Mouse (Mus musculus) neural tube, embryonic 15.5 days (tissue): Measurements from ENCODE around the gene Ccs. TPM values are rescaled to one million over a fixed set of nuclear protein-coding genes. Genes with fewer than 3 reads are reported as not detected.
"Not testable (repeated sequence)": the region's sequence is repeated elsewhere in the genome, so short reads cannot be mapped to it uniquely, and the experiment has no call there.

Experiments
- ATAC-seq: fragments of 200-750 bp; cut with Nextera tagmentation; 2 replicates; pipeline ENCODE4 v1.8.0; 2017; ENCODE audit warnings: mild to moderate bottlenecking, moderate TSS enrichment, moderate library complexity; ENCODE audit not compliant: low FRiP score
- H3K27ac ChIP-seq: fragments of 300-500 bp; sonication (generic); replicated peaks from 2 replicates; pipeline ENCODE4 v1.5.1; 2015; ENCODE audit warnings: mild to moderate bottlenecking, inconsistent platforms
- H3K27me3 ChIP-seq: fragments of 300-500 bp; sonication (generic); replicated peaks from 2 replicates; pipeline ENCODE4 v1.6.1; 2015; ENCODE audit warnings: inconsistent platforms
- H3K36me3 ChIP-seq: fragments of 300-500 bp; sonication (generic); 2 replicates; pipeline ENCODE4 v1.6.1; 2015; ENCODE audit warnings: inconsistent platforms
- H3K4me1 ChIP-seq: fragments of 300-500 bp; sonication (generic); 2 replicates; pipeline ENCODE4 v1.6.1; 2015; ENCODE audit warnings: inconsistent platforms
- H3K4me2 ChIP-seq: fragments of 300-500 bp; sonication (generic); 2 replicates; pipeline ENCODE4 v1.6.1; 2015; ENCODE audit warnings: inconsistent platforms, mild to moderate bottlenecking, moderate library complexity
- H3K4me3 ChIP-seq: fragments of 300-500 bp; sonication (generic); replicated peaks from 2 replicates; pipeline ENCODE4 v1.5.1; 2015; ENCODE audit warnings: mild to moderate bottlenecking, inconsistent platforms
- H3K9ac ChIP-seq: fragments of 300-500 bp; sonication (generic); replicated peaks from 2 replicates; pipeline ENCODE4 v1.6.1; 2015; ENCODE audit warnings: mild to moderate bottlenecking, inconsistent platforms
- H3K9me3 ChIP-seq: fragments of 300-500 bp; sonication (generic); replicated peaks from 2 replicates; pipeline ENCODE4 v1.6.1; 2016; ENCODE audit warnings: inconsistent platforms
- WGBS: fragments of 180-500 bp; shearing (Covaris S2); methylation state at CpG from one replicate; pipeline ENCODE4 v1.1.7; 2015; ENCODE audit warnings: mixed read lengths; 5-methylcytosine and 5-hydroxymethylcytosine counted together
- polyA plus RNA-seq: library from polyadenylated mRNA; unstranded; fragments of >200 nt; fragmentation: Nextera tagmentation; extraction: Ambion mirVana; gene quantifications from 2 replicates; pipeline ENCODE4 v1.2.1, GENCODE M21; 2015

Gene Ccs
- polyA plus RNA-seq, 1 experiment from 2014 or later, result 42.4 TPM

DNA sequence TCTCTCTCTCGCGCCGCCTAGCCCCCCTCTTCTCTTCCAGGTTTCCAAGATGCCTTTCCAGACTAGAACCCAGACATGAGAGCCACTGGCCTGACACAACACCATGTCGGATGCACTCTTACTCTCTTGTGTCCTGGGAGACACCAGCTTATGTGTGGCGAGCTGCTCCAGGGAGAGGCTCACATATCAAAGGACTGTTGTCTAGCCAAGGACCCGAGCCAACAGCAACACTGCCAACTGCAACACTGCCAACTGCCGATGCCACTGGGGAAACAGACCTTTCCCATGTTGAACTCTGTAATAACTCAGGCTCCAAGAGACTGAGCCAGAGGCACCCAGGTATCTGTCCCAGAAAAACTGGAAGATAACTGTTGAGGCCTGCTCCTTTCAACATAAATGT, 10.0 kb downstream of the Ccs start:
- Histone ChIP-seq H3K9ac (no peak overlapping the region), H3K4me1 (0 out of 2 replicates have a peak, but pooled peaks cover 7% of the 10 kb centered on the region), H3K27ac (no peak overlapping the region), H3K36me3 (peaks cover 20% of the 10 kb centered on the region), H3K4me2 (no peak overlapping the region), H3K27me3 (no peaks in the 10 kb centered on the region), H3K9me3 (no peaks in the 10 kb centered on the region), H3K4me3 (no peak overlapping the region)
- WGBS, result 58% methylated on average over 7 of the region's 7 CpGs
- no peak for ATAC-seq

GRCm38 (mm10) chr19:4828444-4829114, 10.6 kb downstream of the Ccs start:
- no peak for ATAC-seq
- H3K4me1 ChIP-seq, result 0 out of 2 replicates have a peak, but pooled peaks cover 7% of the 10 kb centered on the region
- H3K9ac ChIP-seq, result no peak overlapping the region
- H3K27ac ChIP-seq, result no peak overlapping the region
- no peak overlapping the region for H3K4me3 ChIP-seq
- 61% methylated on average over 16 of the region's 16 CpGs for WGBS
- no peaks in the 10 kb centered on the region for H3K27me3 ChIP-seq
- H3K36me3 ChIP-seq, result peaks cover 17% of the 10 kb centered on the region
- H3K9me3 ChIP-seq, result no peaks in the 10 kb centered on the region
- H3K4me2 ChIP-seq, result no peak overlapping the region

- H3K27ac ChIP-seq, result no peak overlapping the region
- no peak overlapping the region for H3K4me2 ChIP-seq
- 73% methylated on average over 5 of the region's 5 CpGs for WGBS
- H3K36me3 ChIP-seq, result peaks cover 5% of the 10 kb centered on the region
- no peak overlapping the region for H3K9ac ChIP-seq
- ATAC-seq, result peak; percentile 45; the same call in 1 of the 2 replicates
- no peaks in the 10 kb centered on the region for H3K4me1 ChIP-seq
- no peak overlapping the region for H3K4me3 ChIP-seq
- H3K9me3 ChIP-seq, result no peaks in the 10 kb centered on the region
- no peaks in the 10 kb centered on the region for H3K27me3 ChIP-seq
Measured at GRCm38 (mm10) chr19:4820678-4821303, 18.3 kb downstream of the Ccs start.

- Histone ChIP-seq H3K9me3 (no peaks in the 10 kb centered on the region), H3K4me3 (no peak overlapping the region), H3K4me2 (no peak overlapping the region), H3K27ac (no peak overlapping the region), H3K27me3 (no peaks in the 10 kb centered on the region), H3K9ac (no peak overlapping the region), H3K4me1 (peaks cover 2% of the 10 kb centered on the region), H3K36me3 (no peaks in the 10 kb centered on the region)
- ATAC-seq, result no peak
- WGBS, result 68% methylated on average over 1 of the region's 1 CpGs
Measured at GRCm38 (mm10) chr19:4817182-4817835, 21.8 kb downstream of the Ccs start.

GRCm38 (mm10) chr19:4813015-4813414, 26.1 kb downstream of the Ccs start:
- Histone ChIP-seq H3K9ac (no peak overlapping the region), H3K4me1 (peaks cover 27% of the 10 kb centered on the region), H3K27me3 (no peaks in the 10 kb centered on the region), H3K27ac (no peak overlapping the region), H3K9me3 (no peaks in the 10 kb centered on the region), H3K36me3 (no peaks in the 10 kb centered on the region), H3K4me3 (no peak overlapping the region), H3K4me2 (no peak overlapping the region)
- WGBS, result 86% methylated on average over 5 of the region's 6 CpGs
- no peak for ATAC-seq

DNA sequence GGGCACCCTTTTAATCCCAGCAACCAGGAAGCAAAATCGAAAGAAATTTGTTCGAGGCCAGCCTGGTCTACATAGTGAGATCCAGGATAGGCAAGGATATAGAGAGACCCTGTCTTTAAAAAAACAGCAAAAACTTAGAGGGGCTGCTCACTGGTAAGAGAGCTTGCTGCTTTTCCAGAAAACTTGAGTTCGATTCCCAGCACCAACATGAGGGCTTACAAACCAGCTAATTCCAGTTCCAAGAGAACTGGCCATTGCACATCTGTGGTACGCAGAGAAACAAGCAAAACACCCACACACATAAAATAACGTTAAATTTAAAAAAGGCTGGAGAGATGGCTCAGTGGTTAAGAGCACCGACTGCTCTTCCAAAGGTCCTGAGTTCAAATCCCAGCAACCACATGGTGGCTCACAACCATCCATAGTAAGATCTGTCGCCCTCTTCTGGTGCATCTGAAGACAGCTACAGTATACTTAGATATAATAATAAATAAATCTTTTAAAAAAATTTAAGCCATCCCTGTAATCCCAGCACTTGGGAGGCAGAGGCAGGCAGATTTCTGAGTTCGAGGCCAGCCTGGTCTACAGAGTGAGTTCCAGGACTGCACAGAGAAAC, 26.7 kb downstream of the Ccs start:
- ATAC-seq, result not testable (repeated sequence)
- WGBS, result 82% methylated on average over 8 of the region's 8 CpGs
- H3K27ac ChIP-seq, result peak overlapping the region; percentile 94

DNA sequence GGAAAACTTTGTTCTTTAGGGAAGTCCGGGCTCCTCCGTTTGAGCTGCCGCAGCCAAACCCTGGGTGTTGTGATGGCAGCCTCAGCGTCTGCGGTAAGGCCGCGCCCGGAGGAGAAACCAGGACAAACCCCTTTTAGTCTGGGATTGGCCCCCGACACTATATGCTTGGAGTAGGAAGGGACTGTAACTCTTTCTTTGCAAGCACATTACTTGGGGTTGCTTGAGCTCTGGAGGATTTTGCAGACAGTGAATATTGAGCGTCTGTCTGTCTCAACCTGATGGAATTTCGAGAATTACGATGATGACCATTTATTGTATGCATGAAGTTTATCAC, 27.3 kb downstream of the Ccs start:
- WGBS, result 4% methylated on average over 12 of the region's 12 CpGs
- peak; percentile 25 for ATAC-seq

More for the DNA sequence above, 26.7 kb downstream of the Ccs start:
- Histone ChIP-seq H3K4me1 (peaks cover 31% of the 10 kb centered on the region), H3K9ac (peak overlapping the region; percentile 85), H3K4me3 (peak overlapping the region; percentile 87), H3K4me2 (peak overlapping the region; percentile 85)
- not testable (repeated sequence) for H3K27me3 ChIP-seq, H3K36me3 ChIP-seq, H3K9me3 ChIP-seq

GRCm38 (mm10) chr19:4811063-4811908, 27.8 kb downstream of the Ccs start, which contains the start of the genes Gm21992 and Rbm14:
Gm21992 (minus strand) TSS chr19:4811612.
Rbm14 (minus strand) TSS chr19:4811634.
- no peaks in the 10 kb centered on the region for H3K36me3 ChIP-seq
- H3K4me3 ChIP-seq, result peak within 1 kb of the TSS; percentile 87
- H3K27me3 ChIP-seq, result no peaks in the 10 kb centered on the region
- peak within 1 kb of the TSS; percentile 85 for H3K4me2 ChIP-seq
- peak; percentile 98 for ATAC-seq
- H3K4me1 ChIP-seq, result peaks cover 31% of the 10 kb centered on the region
- under 1% methylated on average over 83 of the region's 83 CpGs for WGBS
- H3K9me3 ChIP-seq, result no peaks in the 10 kb centered on the region
- peak within 1 kb of the TSS; percentile 94 for H3K27ac ChIP-seq
- H3K9ac ChIP-seq, result peak within 1 kb of the TSS; percentile 85

More for the DNA sequence above, 27.3 kb downstream of the Ccs start:
- Histone ChIP-seq H3K4me1 (peaks cover 31% of the 10 kb centered on the region), H3K36me3 (no peaks in the 10 kb centered on the region), H3K4me3 (peak overlapping the region; percentile 87), H3K27ac (peak overlapping the region; percentile 94), H3K9me3 (no peaks in the 10 kb centered on the region), H3K4me2 (peak overlapping the region; percentile 85), H3K9ac (peak overlapping the region; percentile 85), H3K27me3 (no peaks in the 10 kb centered on the region)

DNA sequence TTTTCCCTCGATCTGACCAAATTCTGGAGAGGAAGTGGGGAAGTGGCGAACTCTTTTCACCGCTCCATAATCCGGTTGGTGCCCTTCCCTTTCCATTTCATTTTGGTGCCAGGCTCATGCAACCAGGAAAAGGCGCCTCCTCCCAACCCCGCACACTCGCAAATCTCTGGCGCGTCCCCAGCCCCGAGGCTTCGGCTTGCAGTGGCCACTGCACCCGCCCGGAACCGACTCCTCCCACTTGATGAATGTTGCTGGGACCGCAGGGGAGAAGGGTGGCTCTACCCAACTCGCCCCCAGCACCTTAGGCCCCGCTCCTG, 28.4 kb downstream of the Ccs start:
- WGBS, result 0% methylated on average over 17 of the region's 17 CpGs
- peaks cover 31% of the 10 kb centered on the region for H3K4me1 ChIP-seq
- ATAC-seq, result no peak

DNA sequence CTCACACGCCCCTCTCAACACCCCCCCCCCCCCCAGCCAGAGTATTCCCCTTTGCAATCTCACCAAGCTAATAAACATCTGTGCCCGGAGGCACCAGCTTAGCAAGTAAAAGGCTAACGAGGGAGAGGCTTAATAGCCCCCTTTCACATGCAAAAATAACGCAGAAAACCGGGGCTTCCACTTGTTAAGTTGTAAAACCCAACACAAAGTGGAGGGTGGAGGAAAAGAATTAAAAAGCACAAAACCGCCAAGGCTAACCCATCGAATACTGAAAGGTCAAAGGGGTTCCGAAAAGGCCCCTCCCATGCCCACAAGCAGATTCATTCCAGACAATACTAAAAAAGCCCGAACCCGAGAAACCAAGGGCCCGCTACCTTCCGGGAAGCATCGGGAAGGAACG, 28.8 kb downstream of the Ccs start:
- no peak for ATAC-seq
- WGBS, result 0% methylated on average over 14 of the region's 14 CpGs
- peaks cover 31% of the 10 kb centered on the region for H3K4me1 ChIP-seq
- peak overlapping the region; percentile 94 for H3K27ac ChIP-seq
- H3K4me3 ChIP-seq, result peak overlapping the region; percentile 87
- peak overlapping the region; percentile 79 for H3K9ac ChIP-seq
- H3K27me3 ChIP-seq, result no peaks in the 10 kb centered on the region
- no peaks in the 10 kb centered on the region for H3K9me3 ChIP-seq
- H3K36me3 ChIP-seq, result no peaks in the 10 kb centered on the region
- peak overlapping the region; percentile 85 for H3K4me2 ChIP-seq

More for the DNA sequence above, 28.4 kb downstream of the Ccs start:
- Histone ChIP-seq H3K27ac (peak overlapping the region; percentile 94), H3K4me2 (peak overlapping the region; percentile 85), H3K4me3 (peak overlapping the region; percentile 87), H3K36me3 (no peaks in the 10 kb centered on the region), H3K27me3 (no peaks in the 10 kb centered on the region), H3K9ac (peak overlapping the region; percentile 79), H3K9me3 (no peaks in the 10 kb centered on the region)

DNA sequence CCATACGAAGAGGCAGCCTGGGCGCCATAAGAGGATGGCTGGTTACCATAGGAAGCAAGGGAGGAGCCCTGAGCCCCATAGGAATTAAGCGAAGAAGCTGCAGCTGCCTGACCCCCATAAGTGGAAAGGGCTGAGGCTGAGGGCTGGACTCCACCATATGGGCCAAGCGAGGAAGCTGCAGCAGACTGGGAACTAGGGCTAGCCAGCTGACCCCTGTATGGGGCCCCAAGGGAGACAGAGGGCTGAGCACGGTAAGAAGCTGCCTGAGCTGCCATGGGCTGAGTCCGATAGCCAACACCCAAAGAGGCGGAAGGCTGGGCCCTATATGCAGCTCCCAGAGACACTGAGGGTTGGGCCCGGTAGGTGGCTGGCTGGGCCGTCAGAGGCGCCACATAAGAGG, 35.8 kb downstream of the Ccs start:
- Histone ChIP-seq H3K27ac (no peak overlapping the region), H3K36me3 (peaks cover 50% of the 10 kb centered on the region), H3K4me1 (peaks cover 7% of the 10 kb centered on the region), H3K9me3 (no peaks in the 10 kb centered on the region), H3K27me3 (no peaks in the 10 kb centered on the region), H3K9ac (no peak overlapping the region), H3K4me3 (no peak overlapping the region), H3K4me2 (no peak overlapping the region)
- no peak for ATAC-seq
- 82% methylated on average over 10 of the region's 10 CpGs for WGBS
